Mouse (Mus musculus) heart, adult 2 months (tissue): ENCODE results near the gene Clasp1. TPM values are rescaled to one million over a fixed set of nuclear protein-coding genes. Genes with fewer than 3 reads are reported as not detected.

Source experiments
- DNase-seq, 2 experiments: peaks; one replicate each; pipeline ENCODE4 v3.0.0; 2021
- H3K27ac ChIP-seq: fragments of 200-600 bp; 2 replicates; pipeline ENCODE4 v1.8.1; 2022
- H3K27me3 ChIP-seq: fragments of 200-500 bp; 2 replicates; pipeline ENCODE4 v1.6.1; 2012; ENCODE audit warnings: mild to moderate bottlenecking, low read length, inconsistent platforms, mixed read lengths; ENCODE audit not compliant: control insufficient read depth, insufficient read depth
- H3K36me3 ChIP-seq: fragments of 200-500 bp; 2 replicates; pipeline ENCODE4 v1.6.1; 2012; ENCODE audit warnings: low read length, inconsistent platforms; ENCODE audit not compliant: control insufficient read depth, insufficient read depth
- H3K4me1 ChIP-seq: fragments of 200-500 bp; 2 replicates; pipeline ENCODE4 v1.6.1; 2011; ENCODE audit warnings: low read length; ENCODE audit not compliant: control insufficient read depth, insufficient read depth
- H3K4me3 ChIP-seq: fragments of 200-600 bp; 2 replicates; pipeline ENCODE4 v1.8.1; 2022
- H3K79me2 ChIP-seq: fragments of 200-500 bp; replicated peaks from 2 replicates; pipeline ENCODE4 v1.6.1; 2012; ENCODE audit warnings: mild to moderate bottlenecking, inconsistent platforms, low read length, moderate library complexity, mixed read lengths; ENCODE audit not compliant: control insufficient read depth, insufficient read depth
- H3K9ac ChIP-seq: fragments of 200-500 bp; 2 replicates; pipeline ENCODE4 v1.6.1; 2012; ENCODE audit warnings: low read depth, mild to moderate bottlenecking, control low read depth, inconsistent platforms, low read length, mixed read lengths
- CTCF ChIP-seq: fragments of 200-600 bp; IDR thresholded peaks from 2 replicates; pipeline ENCODE4 v1.8.1; 2022; ENCODE audit warnings: antibody characterized with exemption, mild to moderate bottlenecking, moderate library complexity
- EP300 ChIP-seq: fragments of 200-500 bp; IDR thresholded peaks from 2 replicates; pipeline ENCODE4 v1.6.1; 2011; ENCODE audit warnings: low read depth, low read length, control low read depth; ENCODE audit not compliant: insufficient read depth
- POLR2A ChIP-seq: fragments of 200-500 bp; IDR thresholded peaks from 2 replicates; pipeline ENCODE4 v1.6.1; 2011; ENCODE audit warnings: mild to moderate bottlenecking, low read depth, low read length, control low read depth; ENCODE audit not compliant: insufficient read depth
- WGBS: fragments of 180-500 bp; shearing (Covaris S2); methylation state at CpG from one replicate; pipeline ENCODE4 v1.1.7; 2018; 5-methylcytosine and 5-hydroxymethylcytosine counted together
- intact Hi-C: fragments of 180-260 bp; cut with DNase I; formaldehyde crosslinking; loops from one replicate; pipeline ENCODE4 v1.15.1; 2025
- polyA plus RNA-seq: library from polyadenylated mRNA; depleted of rRNA; stranded (reverse); fragments of >200 nt; gene quantifications from 2 replicates; pipeline ENCODE4 v1.2.3, GENCODE M21; 2012
- total RNA-seq, 2 experiments: library from RNA; stranded (reverse); gene quantifications; 2 replicates each; pipeline ENCODE4 v1.2.3; 2021

Gene Clasp1
- total and polyA plus RNA-seq, 3 experiments: 148 to 407 (median 323) TPM

DNA sequence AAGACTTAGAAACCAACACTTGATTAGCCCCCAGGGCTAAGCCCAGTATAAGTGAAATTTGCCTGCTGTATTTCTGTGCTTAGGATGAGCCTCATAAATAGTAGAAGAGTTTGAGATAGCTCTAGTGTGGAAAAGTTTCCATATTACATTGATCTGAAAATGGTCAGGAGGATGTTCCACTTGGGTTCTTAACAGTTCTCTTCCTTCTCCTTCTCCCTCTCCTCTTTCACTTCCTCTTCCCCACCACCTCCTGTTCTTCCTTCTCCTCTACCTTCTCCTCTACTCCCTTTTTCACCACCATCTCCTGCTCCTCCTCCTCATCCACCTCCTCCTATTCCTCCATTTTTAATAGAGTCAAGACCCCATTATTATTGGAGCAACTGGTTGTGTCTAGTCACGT, 59.4 kb downstream of the Clasp1 start:
- no peak overlapping the region for H3K4me3 ChIP-seq
- intact Hi-C loops: no loop called here

DNA sequence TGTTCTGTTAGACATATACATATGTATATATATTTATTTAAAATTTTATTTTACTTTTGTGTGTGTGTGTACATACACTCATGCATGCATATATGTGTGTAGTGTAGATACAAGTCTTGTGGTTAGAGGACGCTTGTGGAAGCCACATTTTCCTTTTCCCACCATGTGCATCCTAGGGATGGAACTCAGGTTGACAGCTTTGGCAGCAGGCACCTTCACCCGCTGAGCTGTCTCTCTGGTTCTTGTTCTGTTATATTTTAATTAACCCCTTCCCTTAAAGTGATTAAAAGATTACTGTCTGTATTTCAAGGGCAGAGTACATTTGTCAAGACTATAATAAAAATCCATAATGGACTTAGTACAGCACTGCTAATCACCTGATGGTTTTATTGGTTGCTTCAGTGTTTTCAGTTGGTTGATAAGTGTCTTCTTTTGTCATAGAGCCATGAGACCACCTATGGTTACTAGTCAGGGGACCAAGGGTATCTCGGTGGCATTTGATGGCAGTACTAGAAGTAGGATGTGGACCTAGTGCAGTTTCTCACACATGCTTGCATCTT, 62.1 kb downstream of the Clasp1 start:
- no peak for DNase-seq
- 90% methylated on average over 3 of the region's 3 CpGs for WGBS
- no peak overlapping the region for H3K9ac ChIP-seq
- no peak overlapping the region for H3K27ac ChIP-seq
- no peak for TF ChIP-seq CTCF
- no peak for TF ChIP-seq POLR2A
- TF ChIP-seq EP300: no peak
- H3K4me3 ChIP-seq: no peak overlapping the region
- intact Hi-C loops: no loop called here
- H3K4me1 ChIP-seq: peaks cover 16% of the 10 kb centered on the region; the same call in 1 of the 2 replicates
- peaks cover 2% of the 10 kb centered on the region; the same call in 1 of the 2 replicates for H3K36me3 ChIP-seq
- no peaks in the 10 kb centered on the region for H3K27me3 ChIP-seq
- peaks cover 5% of the 10 kb centered on the region; the same call in 1 of the 2 replicates for H3K79me2 ChIP-seq

More for the DNA sequence above, 59.4 kb downstream of the Clasp1 start:
- H3K79me2 ChIP-seq: peaks cover 5% of the 10 kb centered on the region; the same call in 1 of the 2 replicates
- no peak for DNase-seq
- 83% methylated on average over 1 of the region's 1 CpGs for WGBS
- H3K36me3 ChIP-seq: peaks cover 2% of the 10 kb centered on the region; the same call in 1 of the 2 replicates
- no peak overlapping the region for H3K9ac ChIP-seq
- no peak overlapping the region for H3K27ac ChIP-seq
- H3K4me1 ChIP-seq: peaks cover 22% of the 10 kb centered on the region
- no peaks in the 10 kb centered on the region for H3K27me3 ChIP-seq
- TF ChIP-seq CTCF (no peak), POLR2A (no peak), EP300 (no peak)

DNA sequence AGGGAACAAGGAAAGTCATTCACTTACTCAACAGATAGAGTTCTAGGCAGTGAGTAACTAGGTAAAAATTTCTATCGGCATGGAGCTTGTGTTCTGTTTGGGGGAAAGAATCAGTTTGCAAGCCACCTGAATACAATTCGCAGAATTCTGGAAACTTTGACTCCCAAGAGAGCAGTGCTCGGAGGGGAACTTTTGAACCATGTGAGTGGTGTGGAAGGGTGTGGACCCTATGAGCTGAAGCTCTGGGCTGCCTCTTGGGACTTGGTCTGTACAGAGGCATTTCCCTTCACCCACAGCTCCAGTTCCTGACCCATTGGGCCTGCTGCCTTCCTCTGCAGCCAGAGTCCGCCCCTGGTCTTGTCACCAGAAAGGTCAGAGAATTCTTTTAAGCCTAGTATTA, 64.7 kb downstream of the Clasp1 start:
- intact Hi-C loops: no loop called here
- Histone ChIP-seq H3K4me3 (no peak overlapping the region), H3K79me2 (0 out of 2 replicates have a peak, but pooled peaks cover 1% of the 10 kb centered on the region), H3K9ac (no peak overlapping the region), H3K36me3 (no peaks in the 10 kb centered on the region; the same call in 1 of the 2 replicates), H3K27ac (peak overlapping the region; percentile 58), H3K4me1 (peaks cover 27% of the 10 kb centered on the region), H3K27me3 (no peaks in the 10 kb centered on the region)
- DNase-seq: peak in 1 of 2 experiments; percentile 61
- TF ChIP-seq CTCF (no peak), EP300 (no peak), POLR2A (no peak)
- WGBS: 27% methylated on average over 4 of the region's 4 CpGs

DNA sequence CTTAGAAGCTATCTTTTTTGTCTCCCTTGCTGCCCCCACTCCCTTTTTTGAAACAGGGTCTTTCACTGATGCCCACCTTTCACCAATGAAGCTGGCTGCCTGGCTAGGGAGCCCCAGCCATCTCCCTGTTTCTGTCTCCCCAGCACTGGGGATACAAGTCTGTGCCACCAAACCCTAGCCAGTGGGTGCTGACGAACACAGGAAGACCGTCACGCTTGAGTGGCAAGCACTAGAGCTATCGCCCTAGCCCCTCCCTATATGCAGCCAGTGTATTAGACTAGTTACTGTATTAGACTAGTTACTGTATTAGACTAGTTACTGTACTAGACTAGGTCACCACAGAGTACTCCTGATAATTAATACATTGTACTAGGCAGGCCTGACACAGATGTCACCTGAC, 66.0 kb downstream of the Clasp1 start:
- no peaks in the 10 kb centered on the region for H3K27me3 ChIP-seq
- DNase-seq: no peak
- H3K4me3 ChIP-seq: no peak overlapping the region
- H3K4me1 ChIP-seq: peaks cover 27% of the 10 kb centered on the region
- no peaks in the 10 kb centered on the region; the same call in 1 of the 2 replicates for H3K36me3 ChIP-seq
- H3K79me2 ChIP-seq: 0 out of 2 replicates have a peak, but pooled peaks cover 1% of the 10 kb centered on the region
- TF ChIP-seq POLR2A (no peak), CTCF (no peak), EP300 (no peak)
- H3K9ac ChIP-seq: no peak overlapping the region
- intact Hi-C loops: loop anchor here (5.0 kb wide), 2 partner anchors 118 to 133 kb away; partner anchors contain the start of gene Nifk
- peak overlapping the region; percentile 58; the same call in 1 of the 2 replicates for H3K27ac ChIP-seq
- WGBS: 88% methylated on average over 4 of the region's 4 CpGs

DNA sequence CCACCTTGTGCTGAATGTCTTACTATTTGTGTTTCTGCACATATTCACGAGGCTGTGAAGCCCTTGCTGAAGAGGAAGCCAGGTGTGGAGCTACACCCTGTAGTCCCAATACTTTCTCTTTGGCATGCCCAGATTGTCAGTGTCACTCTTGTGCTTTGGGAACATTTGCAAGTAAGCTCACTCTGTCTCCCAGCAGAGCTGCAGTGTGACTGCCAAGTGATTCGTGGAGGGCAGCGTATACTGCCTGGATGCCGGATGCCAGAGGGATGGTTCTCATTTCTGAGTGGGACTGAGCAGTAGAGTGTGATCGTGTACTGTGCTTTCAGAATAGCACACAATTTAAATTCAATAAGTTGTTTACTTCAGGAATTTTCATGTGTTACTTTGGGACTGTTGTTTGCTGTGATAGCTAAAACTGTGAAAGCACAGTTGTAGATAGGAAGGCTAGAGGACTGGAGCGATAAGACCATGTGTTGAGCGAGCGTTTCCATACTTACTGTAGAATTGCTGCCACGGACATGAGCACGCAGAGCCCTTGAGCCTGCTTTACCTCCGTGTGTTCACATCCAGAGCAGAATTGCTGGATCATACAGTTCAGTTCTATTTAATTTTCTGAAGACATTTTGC, 68.5 kb downstream of the Clasp1 start:
- H3K27me3 ChIP-seq: no peaks in the 10 kb centered on the region
- peak overlapping the region; percentile 40 for H3K27ac ChIP-seq
- peak overlapping the region; percentile 8; the same call in 1 of the 2 replicates for H3K4me3 ChIP-seq
- DNase-seq: no peak
- no peaks in the 10 kb centered on the region; the same call in 1 of the 2 replicates for H3K36me3 ChIP-seq
- H3K9ac ChIP-seq: peak overlapping the region; percentile 36
- TF ChIP-seq POLR2A (no peak), CTCF (no peak), EP300 (no peak)
- 0 out of 2 replicates have a peak, but pooled peaks cover 1% of the 10 kb centered on the region for H3K79me2 ChIP-seq
- 11% methylated on average over 11 of the region's 11 CpGs for WGBS
- intact Hi-C loops: loop anchor here (5.0 kb wide), 2 partner anchors 120 to 135 kb away; partner anchors contain the start of gene Nifk
- peaks cover 26% of the 10 kb centered on the region for H3K4me1 ChIP-seq
